ENCODE assay signal across 28 mouse cellular contexts in genomic region chr16:83254183-83254582, GRCm38 (mm10).
"Had no signal": no experiment of that assay in that cellular context is flagged by ENCODE, and none has a peak within 500 bp of the region (broad histone marks: within the 10 kb centered on the region; RNA-seq: fewer than 3 reads in every experiment).

No protein-coding gene starts in this region.

- H3K9me3 ChIP-seq: heart, embryonic 13.5 days; heart, embryonic 15.5 days; hindbrain, embryonic 13.5 days; hindbrain, embryonic 15.5 days; kidney, embryonic 15.5 days; limb, embryonic 10.5 days; limb, embryonic 12.5 days; liver, embryonic 13.5 days had no signal

- H3K4me1 ChIP-seq: heart, embryonic 13.5 days; heart, embryonic 15.5 days; hindbrain, embryonic 13.5 days; hindbrain, embryonic 15.5 days; kidney, embryonic 15.5 days; limb, embryonic 10.5 days; limb, embryonic 12.5 days; liver, embryonic 13.5 days had no signal

- H3K4me2 ChIP-seq: heart, embryonic 11.5 days; heart, embryonic 13.5 days; heart, embryonic 15.5 days; hindbrain, embryonic 13.5 days; hindbrain, embryonic 15.5 days; kidney, embryonic 15.5 days; limb, embryonic 12.5 days; liver, embryonic 11.5 days; liver, embryonic 13.5 days had no signal

- ATAC-seq: hindbrain, postnatal 0 days; intestine, embryonic 16.5 days had no signal

- DNase-seq: gastrocnemius, adult 2 months; gastrocnemius, postnatal 10 days; gastrocnemius, postnatal 25 days; heart, adult 11 months; heart, adult 2 months; heart, postnatal 14 days; heart, postnatal 36 days; kidney, adult 11 months; kidney, adult 2 months; kidney, adult 9 months; kidney, postnatal 25 days; kidney, postnatal 4 days; liver; liver, embryonic 13.5 days had no signal

- H3K27me3 ChIP-seq: heart, embryonic 13.5 days; heart, embryonic 15.5 days; hindbrain, embryonic 13.5 days; hindbrain, embryonic 15.5 days; kidney, embryonic 15.5 days; limb, embryonic 12.5 days; liver, embryonic 13.5 days had no signal

- H3K36me3 ChIP-seq: heart, embryonic 13.5 days; heart, embryonic 15.5 days; hindbrain, embryonic 13.5 days; hindbrain, embryonic 15.5 days; kidney, embryonic 15.5 days; limb, embryonic 10.5 days; limb, embryonic 12.5 days; liver, embryonic 13.5 days had no signal

- H3K9ac ChIP-seq: heart, embryonic 13.5 days; heart, embryonic 15.5 days; hindbrain, embryonic 13.5 days; hindbrain, embryonic 15.5 days; kidney, embryonic 15.5 days; limb, embryonic 12.5 days; liver, embryonic 13.5 days had no signal

- H3K27ac ChIP-seq: gastrocnemius, adult 2 months; heart, adult 2 months; heart, embryonic 13.5 days; heart, embryonic 15.5 days; hindbrain, embryonic 13.5 days; hindbrain, embryonic 15.5 days; hindbrain, postnatal 0 days; kidney, embryonic 15.5 days; kidney, postnatal 0 days; layer of hippocampus, adult 2 months; left cerebral cortex, adult 2 months; limb, embryonic 10.5 days; limb, embryonic 12.5 days; liver, embryonic 13.5 days had no signal

- H3K4me3 ChIP-seq: gastrocnemius, adult 2 months; heart, adult 2 months; heart, embryonic 13.5 days; heart, embryonic 15.5 days; hindbrain, embryonic 13.5 days; hindbrain, embryonic 15.5 days; kidney, embryonic 15.5 days; layer of hippocampus, adult 2 months; left cerebral cortex, adult 2 months; limb, embryonic 10.5 days; limb, embryonic 12.5 days; liver, embryonic 13.5 days had no signal
